Mouse (Mus musculus) MEL (cell line): ENCODE results near the gene Pcdh8.

ENCODE experiments used
- MAX ChIP-seq: IDR thresholded peaks from 2 replicates; pipeline ENCODE4 v1.6.1; 2011; ENCODE audit warnings: low read length, improper control_type of control experiment
- USF2 ChIP-seq, 2 experiments: IDR thresholded peaks; 2 replicates each; pipeline ENCODE4 v1.6.1; 2011 to 2012; ENCODE audit warnings: improper control_type of control experiment in 2 of 2, low read length in 2 of 2, borderline replicate concordance in 1 of 2, inconsistent platforms in 1 of 2, low read depth in 1 of 2, mild to moderate bottlenecking in 1 of 2; ENCODE audit not compliant: insufficient read depth in 1 of 2

DNA sequence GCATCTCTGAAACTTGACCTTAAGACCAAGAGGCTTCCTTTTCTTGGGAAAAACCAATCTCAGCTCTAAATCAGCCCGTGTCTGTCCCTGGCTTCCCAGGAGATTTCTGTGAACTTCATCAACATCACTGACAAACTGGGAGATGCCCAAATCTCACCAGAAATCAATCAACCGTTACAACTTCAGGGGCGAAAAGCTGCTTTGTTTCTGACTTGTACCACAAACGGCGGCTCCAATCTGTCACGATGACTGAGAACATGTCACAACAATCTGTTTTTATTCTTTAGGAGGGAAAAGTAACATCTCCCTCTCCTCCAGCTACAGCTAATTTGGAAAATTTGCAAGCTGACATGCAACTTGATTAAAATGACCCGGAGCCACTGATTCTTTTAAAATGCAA is 48.9 kb downstream of the Pcdh8 start:
- TF ChIP-seq USF2 (IDR thresholded peaks at IDR 0.05; ENCODE audit: borderline replicate concordance in 1 of 2, insufficient read depth in 1 of 2, low read depth in 1 of 2, low read length in 2 of 2) (no peak), MAX (no peak)
